Mouse (Mus musculus) cerebellum, adult (tissue): ENCODE results near the gene Otop2.

Experiments used
- ATAC-seq: cut with Nextera tagmentation; 2 replicates; pipeline ENCODE4 v1.9.2; 2017; ENCODE audit warnings: mild to moderate bottlenecking, moderate library complexity, mixed read lengths; ENCODE audit not compliant: insufficient number of reproducible peaks, low FRiP score, low TSS enrichment

Gene Otop2

DNA sequence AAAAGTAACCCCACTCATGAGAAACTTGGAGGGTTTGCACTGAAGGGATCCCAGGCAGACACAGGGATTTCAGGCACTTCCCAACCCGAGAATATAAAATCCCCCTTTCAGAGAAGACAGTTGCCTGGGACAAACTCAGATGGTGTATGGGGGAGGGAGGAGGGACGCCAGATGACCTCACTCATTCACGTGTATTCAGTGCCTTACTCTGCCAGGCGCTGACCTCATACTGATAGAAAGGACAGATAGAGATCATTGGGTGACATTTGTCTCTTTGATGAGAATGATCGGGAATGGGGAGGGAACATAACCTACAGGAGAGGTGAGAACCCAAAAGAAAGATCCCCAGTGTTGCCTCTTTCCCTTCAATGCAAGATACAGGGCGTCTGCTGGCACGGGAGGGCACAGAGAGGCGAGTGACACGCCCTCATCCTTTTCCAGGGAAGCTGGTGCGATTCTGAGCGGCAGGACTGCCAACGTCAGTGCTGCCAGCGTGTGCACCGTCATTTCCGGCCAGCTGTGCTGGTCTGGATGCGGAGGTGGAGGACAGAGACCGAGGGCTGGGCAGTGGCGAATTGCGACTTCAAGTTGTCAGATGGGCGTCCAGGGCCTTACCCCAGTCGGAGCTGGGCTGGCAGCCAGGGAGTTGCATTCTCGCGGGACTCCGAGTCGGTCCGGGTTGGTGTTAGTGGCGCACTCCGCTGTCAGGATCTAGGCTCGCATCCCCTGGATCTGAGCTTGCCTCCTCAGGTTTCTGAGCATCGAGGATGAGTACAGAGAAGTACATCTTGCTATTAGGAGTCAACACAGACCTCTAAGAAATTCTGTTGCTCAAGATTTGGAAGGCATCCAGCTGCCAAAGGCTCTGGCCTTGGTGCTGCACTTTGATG is 67.1 kb downstream of the Otop2 start:
- peak; percentile 66; the same call in 1 of the 2 replicates for ATAC-seq

DNA sequence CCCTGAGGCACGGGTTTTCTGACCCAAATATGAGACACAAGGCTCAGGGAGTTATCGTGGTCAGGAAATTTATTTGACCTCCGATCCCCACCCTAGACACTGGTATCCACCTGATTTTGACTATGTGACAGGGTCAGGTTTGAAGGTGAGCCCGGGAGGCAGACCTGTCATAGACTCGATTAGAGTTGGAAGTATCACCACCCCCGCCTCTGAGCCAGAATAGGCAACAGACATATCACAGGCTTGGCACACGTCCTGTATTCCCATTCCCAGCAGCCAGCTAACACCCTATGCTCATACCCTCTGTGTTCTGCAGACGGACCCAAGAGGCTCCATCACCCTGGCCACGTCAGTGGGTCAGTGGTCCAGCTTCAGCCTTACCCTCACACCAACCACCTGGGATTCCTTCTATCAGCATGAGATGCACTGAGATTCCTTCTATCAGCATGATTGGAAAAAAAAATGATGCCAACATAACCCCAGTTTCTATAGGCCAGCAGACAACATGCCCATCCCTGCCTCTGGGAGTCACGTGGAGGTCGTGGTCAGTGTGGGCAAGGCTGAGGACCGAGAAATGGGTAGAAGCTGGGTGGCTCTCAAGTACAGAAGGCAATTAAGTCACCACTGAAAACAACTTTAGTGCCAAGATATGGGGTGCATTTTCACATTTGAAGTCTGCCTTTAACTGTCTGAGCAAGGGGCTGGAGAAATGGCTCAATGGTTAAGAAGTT is 67.9 kb downstream of the Otop2 start:
- ATAC-seq, result no peak

DNA sequence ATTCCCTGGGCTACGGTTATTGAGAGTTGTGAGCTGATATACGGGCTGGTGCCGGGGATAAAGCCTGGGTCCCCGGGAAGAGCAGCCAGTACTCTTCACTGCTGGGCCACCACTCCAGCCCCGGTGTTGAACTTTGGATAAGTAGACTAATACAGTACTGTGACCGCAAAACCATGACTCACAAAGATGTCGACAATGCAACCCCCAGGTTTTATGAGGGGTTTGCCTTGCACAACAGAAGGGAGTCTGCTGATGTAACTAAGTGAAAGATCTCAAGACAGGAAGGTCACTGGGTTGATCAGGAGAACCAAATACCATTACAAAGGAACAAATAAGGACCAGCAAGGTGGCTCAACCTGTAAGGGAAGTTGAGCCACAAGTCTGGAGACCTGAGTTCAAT is 69.8 kb downstream of the Otop2 start:
- no peak for ATAC-seq

DNA sequence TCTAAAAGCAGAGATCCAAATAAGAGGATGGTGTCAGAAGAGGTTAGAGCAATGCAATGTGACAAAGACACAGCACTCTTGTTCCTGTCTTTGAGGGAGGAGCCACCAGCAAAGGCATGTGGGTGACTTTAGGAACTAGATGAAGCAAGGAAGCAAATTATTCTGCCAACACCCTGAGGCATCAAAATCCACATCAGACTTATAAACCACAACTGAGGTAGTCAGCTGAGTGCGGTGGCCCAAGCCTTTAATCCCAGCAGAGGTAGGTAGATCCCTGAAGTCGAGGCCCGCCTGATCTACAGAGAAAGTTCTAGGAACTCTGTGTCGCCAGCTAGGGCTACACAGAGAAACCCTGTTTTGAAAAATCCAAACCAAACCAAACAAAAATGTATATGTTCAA is 70.3 kb downstream of the Otop2 start:
- ATAC-seq, result no peak

DNA sequence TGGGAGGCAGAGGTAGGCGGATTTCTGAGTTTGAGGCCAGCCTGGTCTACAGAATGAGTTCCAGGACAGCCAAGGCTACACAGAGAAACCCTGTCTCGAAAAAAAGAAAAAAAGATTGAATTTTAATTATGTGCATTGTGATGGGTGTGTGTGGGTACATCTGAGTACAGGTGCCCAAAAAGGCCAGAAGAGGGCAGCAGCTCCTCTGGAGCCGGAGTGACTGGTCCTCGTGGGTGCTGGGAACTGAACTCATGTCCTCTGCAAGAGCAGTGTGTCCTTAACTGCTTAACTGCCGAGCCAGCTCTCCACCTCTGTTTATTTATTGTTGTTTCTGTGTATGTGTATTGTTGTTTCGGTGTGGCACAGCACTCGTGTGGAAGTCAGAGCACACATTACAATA is 70.9 kb downstream of the Otop2 start:
- ATAC-seq, result no peak

DNA sequence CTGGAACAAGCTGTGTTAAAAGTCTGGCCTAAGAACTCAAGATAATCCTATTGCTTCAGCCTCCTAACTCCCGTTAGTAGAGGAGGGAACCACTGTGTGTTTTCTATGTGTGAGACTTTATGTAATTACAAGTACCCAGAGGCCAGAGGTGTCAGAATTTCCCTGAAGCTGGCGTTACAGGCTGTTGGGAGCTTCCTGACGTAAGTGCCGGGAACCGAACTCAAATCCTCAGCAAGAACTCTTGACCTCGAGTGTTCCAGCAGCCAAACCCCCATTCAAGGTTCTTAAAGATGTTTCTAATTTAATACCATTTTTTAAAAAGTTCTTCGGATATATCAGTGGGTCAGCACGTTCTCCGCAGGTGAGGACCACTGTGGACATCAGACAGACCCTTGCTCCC is 74.3 kb downstream of the Otop2 start:
- ATAC-seq, result no peak
